Mouse (Mus musculus) left cerebral cortex, postnatal 14 days (tissue): ENCODE data around the gene Cdkn2a. TPM values are rescaled to one million over a fixed set of nuclear protein-coding genes. Genes with fewer than 3 reads are reported as not detected.

Source experiments
- DNase-seq, 2 experiments: peaks; one replicate each; pipeline ENCODE4 v3.0.0; 2021 to 2022; ENCODE audit warnings: low spot score in 2 of 2, mixed read lengths in 1 of 2
- intact Hi-C: fragments of 180-260 bp; cut with DNase I; formaldehyde crosslinking; loops from one replicate; pipeline ENCODE4 v1.15.1; 2025
- total RNA-seq, 2 experiments: library from RNA; stranded (reverse); gene quantifications; 2 replicates each; pipeline ENCODE4 v1.2.3; 2021

Gene Cdkn2a
- total RNA-seq, 2 experiments from 2014 or later, result 0.38 to 0.70 TPM

DNA sequence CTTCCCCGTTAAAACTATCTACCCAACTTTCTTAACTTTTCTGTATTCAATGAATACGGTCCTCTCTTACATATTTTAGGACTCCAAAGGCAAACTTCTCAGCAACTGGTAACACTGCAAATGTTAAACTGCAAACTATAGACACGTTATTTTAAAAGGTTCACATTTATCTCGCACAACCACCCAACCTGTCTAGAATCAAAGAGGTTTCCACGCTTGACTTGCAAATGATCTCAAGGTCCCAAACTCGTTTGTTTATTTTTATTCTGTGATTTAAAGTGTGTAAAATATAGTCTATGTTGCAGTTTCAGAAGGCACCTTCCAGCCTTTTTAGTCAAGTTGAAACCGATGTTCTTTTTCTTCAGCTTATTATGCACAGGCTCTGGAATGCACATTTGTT is 13.2 kb downstream of the Cdkn2a start:
- intact Hi-C loops, result no loop called here
- no peak for DNase-seq

DNA sequence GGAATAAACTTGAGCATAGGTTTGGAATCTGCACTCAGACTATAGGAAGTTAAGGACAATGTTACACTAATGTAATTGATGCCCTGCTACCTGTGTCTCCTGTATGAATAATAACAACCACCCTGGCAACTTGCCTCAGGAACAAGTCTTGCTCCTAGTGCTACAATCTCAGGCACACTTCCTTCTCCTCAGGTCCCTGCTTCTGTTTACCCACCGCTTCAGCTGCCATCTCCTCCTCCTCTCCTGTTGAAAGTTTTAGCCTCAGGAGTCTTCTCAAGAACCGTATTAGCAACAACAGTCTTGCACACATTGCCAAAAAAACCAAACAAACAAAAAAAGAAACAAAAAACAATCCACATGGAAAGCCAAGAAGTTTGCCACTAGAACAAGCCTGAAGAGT is 14.8 kb downstream of the Cdkn2a start:
- DNase-seq, result no peak
- intact Hi-C loops, result no loop called here

DNA sequence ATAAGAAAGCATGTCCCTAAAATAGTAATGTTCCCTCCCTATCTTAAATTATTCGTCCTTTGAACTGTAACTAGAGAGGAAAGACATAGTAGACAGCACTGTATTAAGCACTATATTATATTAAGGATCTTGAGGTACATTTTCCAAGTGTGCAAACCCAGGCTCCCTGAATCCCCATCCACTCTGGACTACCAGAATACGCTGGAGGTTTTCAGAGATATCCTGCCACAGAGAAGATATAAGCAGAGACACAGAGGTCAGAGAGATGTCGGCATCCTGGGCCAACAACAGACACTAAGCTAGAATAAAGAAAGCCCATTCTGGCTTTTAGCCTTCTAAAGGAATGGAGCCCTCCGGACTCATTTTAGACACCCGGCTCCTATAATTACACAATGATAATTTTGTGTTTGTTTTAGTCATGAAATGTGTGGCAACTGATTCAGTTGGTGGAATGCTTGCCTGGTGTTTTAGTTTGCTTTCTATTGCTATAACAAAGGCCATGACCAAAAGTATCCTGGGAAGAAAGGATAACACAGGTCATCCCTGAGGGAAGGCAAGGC is 17.0 kb downstream of the Cdkn2a start:
- intact Hi-C loops, result no loop called here

DNA sequence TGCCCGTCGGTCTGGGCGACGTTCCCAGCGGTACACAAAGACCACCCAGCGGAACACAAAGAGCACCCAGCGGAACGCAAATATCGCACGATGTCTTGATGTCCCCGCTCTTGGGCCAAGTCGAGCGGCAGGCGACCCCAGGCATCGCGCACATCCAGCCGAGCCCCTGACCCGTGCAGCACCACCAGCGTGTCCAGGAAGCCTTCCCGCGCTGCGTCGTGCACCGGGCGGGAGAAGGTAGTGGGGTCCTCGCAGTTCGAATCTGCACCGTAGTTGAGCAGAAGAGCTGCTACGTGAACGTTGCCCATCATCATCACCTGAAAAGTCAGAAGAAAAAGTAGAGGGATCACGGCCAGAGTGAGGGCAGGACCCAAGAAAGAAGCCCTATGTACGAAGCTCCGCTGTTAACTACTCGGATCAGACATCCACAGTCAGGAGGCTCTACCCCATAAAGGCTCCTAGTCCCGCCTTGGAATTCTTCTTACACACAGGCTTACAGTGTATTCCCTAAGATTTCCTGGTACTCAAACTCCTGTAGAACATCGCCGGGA is 17.7 kb downstream of the Cdkn2a start:
- intact Hi-C loops, result no loop called here
- no peak for DNase-seq

More for the DNA sequence above, 17.0 kb downstream of the Cdkn2a start:
- no peak for DNase-seq

DNA sequence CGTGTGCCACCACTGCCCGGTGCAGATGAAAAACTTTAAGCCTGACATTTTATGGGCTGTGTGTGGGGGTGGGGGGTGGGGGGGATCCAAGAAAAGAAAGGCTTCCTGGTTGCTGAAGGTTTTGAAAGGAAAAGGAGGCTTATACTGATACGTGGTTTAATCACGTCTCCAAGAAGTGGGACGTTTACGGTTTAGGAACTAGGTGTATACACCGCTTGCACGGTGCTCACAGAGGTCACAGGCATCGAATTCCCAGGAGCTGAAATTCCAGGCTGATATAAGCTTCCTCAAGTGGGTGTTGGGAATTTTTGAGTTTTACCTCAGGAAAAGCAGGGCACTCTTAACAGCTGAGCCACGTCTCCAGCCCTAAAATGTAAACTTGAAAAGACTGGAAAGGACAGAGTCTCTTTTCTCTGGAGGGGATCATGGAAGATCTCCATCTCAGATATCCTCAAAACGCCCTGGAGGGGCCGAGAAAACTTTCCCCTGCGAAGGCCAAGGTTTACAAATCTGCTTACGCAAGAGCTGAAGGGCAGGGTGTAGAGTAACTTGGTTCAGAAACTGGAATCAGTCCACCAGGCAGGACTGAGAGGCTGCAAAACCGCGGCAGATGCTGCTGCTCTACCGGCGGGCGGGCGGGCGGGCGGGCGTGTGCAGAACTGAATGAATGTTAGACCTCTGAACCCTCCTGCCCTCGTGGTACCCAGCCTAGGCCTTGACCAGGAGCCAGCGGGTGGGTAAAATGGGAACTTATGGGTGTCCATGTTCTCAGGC is 18.5 kb downstream of the Cdkn2a start:
- no peak for DNase-seq
- intact Hi-C loops, result no loop called here

DNA sequence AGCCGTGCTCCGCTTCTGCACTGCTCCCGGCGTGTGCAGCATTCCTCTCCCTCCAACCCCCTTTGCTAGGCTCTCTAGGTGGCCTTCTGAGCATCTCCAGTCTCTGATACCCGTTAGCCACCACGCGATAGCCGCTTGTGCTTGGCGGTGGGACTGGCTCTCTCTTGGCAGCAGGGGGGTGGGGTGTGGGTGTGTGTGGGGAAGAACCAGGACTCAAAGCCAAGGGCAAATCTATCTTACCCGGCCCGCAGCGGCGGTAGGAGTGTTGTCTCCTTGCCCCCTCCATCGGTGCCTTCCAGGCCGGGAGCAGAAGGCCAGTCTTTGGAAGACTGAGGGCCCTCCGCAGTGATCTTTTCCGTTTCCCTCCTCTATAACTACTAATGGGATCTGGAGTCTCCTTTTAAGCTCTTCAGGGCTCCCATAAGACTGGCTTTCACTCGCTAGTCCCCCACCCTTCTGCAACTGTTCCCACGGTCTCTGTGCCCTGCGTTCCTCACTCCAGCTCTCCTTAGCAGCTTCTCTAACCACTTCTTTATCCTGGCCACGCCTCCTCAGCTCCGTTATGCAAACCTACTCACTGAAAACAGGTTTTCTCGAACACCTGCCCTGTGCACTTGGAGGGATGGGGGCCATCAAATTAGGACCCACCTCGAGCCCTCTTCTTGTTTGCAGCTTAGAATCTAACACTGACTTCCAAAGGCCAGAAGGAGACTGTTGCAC is 19.5 kb downstream of the Cdkn2a start:
- no peak for DNase-seq
- intact Hi-C loops, result no loop called here

DNA sequence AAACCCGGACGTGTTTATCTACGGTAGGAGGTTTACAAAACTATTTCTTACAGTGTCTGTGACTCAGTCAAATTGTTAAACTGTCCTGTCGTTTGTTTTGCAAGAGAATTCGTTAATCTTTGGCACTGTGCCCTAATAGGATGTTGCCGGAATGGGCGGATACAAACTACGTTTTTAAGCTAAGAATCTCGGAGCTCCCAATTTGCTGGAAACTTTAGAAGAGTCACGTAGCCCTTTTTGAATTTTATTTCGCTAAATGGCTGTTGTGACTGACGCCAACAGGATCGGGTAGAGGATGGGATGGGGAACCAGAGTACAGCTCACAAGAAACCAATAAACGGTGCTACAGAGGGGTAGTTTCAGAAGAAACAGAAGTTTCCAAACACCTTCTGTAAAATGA is 20.4 kb downstream of the Cdkn2a start:
- intact Hi-C loops, result no loop called here
- no peak for DNase-seq

DNA sequence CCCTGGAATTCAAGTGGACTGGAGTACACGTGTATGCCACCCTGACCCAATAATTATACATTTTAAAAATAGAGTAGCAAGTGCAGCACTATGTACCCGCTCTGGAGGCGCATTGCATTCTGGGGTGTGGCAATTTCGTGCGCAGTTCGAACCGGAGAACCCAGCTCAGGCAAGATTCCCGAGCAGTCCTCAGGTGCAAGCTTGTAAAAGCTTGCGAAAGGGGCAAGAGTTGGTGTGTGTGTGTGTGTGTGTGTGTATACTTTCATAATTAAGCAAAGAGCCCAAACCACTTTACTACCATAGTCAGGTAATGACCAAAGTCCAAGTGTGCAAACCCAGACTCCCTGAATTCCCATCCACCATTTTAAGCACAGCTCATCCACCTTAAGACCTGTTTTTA is 20.9 kb downstream of the Cdkn2a start:
- DNase-seq, result no peak
- intact Hi-C loops, result no loop called here

DNA sequence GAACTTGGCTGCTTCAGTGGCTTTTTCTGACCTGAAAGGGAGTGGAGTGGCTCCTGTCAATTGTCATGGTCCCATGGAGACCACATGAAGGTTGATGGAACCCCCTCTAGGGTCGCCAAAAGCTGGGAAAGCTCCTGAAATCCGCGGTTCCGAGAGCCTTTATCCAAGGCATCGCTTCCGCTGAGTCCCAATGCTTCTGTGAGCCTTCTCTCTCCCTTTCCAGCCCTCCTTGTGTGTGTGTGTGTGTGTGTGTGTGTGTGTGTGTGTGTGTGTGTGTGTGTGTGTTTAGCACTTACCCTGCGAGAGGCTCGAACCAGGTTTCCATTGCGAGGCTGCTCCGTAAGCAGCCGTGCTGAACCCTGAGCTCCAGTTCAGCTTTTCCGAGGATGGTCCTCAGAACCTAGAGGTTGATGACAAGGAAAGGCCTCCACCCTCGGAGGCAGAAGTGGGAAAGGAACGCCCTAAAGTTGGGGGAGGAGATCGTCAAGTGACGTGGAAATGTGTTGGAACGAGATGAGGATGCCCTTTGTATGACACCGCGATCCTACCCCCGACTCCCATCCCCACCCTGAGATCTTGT is 21.4 kb downstream of the Cdkn2a start:
- DNase-seq, result no peak
- intact Hi-C loops, result no loop called here

DNA sequence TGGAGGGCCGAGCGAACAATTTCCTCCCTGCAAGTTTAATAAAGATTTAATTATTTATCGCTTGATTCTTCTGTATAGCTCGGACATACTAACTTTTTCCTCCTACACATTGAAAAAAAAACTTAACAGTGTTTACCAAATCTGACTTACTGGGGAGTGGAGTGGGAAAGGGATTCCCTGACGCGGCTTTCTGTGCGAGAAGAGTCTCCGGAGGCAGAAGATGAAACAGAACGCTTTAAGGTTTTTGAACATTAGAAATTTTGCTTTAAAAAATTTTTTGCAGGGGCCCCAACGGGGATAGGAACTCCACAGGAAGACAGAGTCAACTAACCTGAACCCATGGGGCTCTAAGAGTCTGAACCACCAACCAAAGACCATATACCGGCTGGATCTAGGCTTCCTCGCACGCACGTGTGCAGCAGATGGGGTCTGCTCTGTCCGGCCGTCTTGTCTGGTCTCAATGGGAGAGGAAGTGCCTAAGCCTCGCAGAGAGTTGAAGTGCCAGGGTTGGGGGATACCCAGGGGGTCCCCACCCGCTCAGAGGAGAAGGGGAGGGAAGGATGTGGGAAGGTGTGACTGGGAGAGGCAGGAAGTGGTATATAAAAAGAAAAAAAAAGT is 22.2 kb downstream of the Cdkn2a start:
- intact Hi-C loops, result no loop called here
- DNase-seq, result no peak

DNA sequence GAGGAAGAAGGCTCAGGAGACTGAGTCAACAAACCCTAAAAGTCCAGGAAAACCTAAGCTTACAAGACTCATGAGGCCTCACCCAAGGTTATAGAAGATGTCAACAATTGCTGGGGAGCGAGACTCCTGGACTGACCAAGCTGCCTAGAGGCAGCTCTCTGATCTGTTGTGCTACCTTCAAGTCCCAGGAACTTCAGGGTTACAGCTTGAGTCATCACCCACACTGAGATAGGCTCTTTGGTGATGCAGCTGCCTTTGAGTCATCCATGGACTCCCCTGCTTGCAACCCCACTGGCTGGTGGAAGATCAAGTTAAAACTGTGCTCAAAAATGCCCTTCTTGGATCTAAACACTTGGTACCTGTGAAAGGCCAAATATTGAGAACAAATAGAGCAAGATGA is 36.7 kb downstream of the Cdkn2a start:
- no peak for DNase-seq
- intact Hi-C loops, result no loop called here

DNA sequence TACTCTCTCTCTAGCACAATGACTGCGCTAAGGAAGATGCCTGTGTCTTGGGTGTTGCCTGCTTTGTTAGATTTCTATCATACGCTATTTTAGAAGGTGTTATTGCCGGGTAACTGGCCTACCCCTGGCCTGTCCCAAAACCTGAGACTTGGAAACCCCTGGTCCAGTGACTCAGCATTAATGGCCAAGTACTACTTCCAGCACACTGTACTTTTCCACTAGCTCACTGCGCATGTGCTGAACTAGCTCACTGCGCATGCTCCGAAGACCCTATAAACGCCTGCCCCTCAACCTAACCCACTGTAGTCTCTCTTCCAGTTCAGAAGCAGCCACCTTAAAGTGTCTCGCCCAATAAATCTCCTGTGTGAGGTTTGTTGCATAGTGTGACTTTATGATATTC is 60.0 kb downstream of the Cdkn2a start:
- intact Hi-C loops, result no loop called here
- no peak for DNase-seq

Other genes starting within 250 kb of the Cdkn2a start
- 1 to 10 TPM; 6.8 to 9.2 TPM for gene Mtap, start 157.5 kb downstream of the Cdkn2a start, total RNA-seq
- 1 to 10 TPM; 2.7 to 2.8 TPM for gene Cdkn2b, start 16.4 kb upstream of the Cdkn2a start, total RNA-seq